8 mouse cellular contexts compared by ENCODE assay signal in the genomic region with DNA sequence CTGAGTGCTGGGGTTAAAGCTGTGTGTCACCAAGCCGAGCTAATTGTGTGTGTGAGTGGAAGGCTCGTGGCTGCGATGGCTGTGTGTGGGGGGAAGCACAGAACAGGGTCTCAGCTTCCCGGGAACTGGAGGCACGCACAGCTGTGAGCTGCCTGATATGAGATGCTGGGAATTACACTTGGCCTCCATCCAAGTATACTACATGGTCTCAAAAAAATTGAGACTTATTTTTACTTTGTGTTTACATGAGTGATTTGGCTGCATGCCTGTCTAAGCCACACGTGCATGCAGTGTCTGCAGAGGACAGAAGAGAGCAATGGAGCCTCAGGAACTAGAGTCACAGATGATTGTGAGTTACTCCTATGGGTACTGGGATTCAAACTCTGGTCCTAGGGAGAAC. TPM values are rescaled to one million over a fixed set of nuclear protein-coding genes. Genes with fewer than 3 reads are reported as not detected.
DNase-seq lines count a peak whose midpoint lies in the region; ATAC-seq and TF ChIP-seq lines count a peak whose summit lies in the region.

No protein-coding gene starts in this region.

- H3K9ac ChIP-seq in heart, embryonic 11.5 days (ENCODE audit: low read depth, low read length): no peak overlapping the region
- no peak overlapping the region for H3K9ac ChIP-seq in lung, embryonic 15.5 days

- 22% methylated on average over 6 of the region's 6 CpGs for WGBS in heart, embryonic 11.5 days (ENCODE audit: insufficient replicate concordance)
- 10% methylated on average over 6 of the region's 6 CpGs for whole genome bisulfite sequencing in lung, embryonic 15.5 days

- no peak overlapping the region; the same call in 1 of the 2 replicates for H3K4me2 ChIP-seq in heart, embryonic 11.5 days
- H3K4me2 ChIP-seq in lung, embryonic 15.5 days: 0 out of 2 replicates have a peak overlapping the region, but pooled peaks have one; percentile 2

- H3K36me3 ChIP-seq in heart, embryonic 11.5 days (ENCODE audit: control insufficient read depth, insufficient read depth, low read length): peaks cover 21% of the 10 kb centered on the region
- H3K36me3 ChIP-seq in testis, adult 2 months (ENCODE audit: control insufficient read depth, insufficient read depth, low read length): no peaks in the 10 kb centered on the region
- peaks cover 33% of the 10 kb centered on the region for H3K36me3 ChIP-seq in lung, embryonic 15.5 days

- peak; percentile 74 for ATAC-seq in heart, embryonic 11.5 days (replicated peaks; ENCODE audit: insufficient number of reproducible peaks, low FRiP score, low TSS enrichment)
- peak; percentile 94 for ATAC-seq in lung, embryonic 15.5 days (ENCODE audit: borderline replicate concordance, extremely low read depth, low FRiP score, low TSS enrichment)
- no peak; the same call in 1 of the 2 replicates for ATAC-seq in monocyte, adult 5-6 weeks (replicated peaks; ENCODE audit: insufficient number of reproducible peaks, low FRiP score, low TSS enrichment, poor library complexity, severe bottlenecking)

- no peak for DNase-seq in heart, postnatal 36 days
- DNase-seq in testis, postnatal 10 days (ENCODE audit: low spot score): no peak
- peak; percentile 48 for DNase-seq in telencephalon, adult 2 months (ENCODE audit: low read depth, low spot score)
- no peak for DNase-seq in ovary, postnatal 14 days (ENCODE audit: low spot score)

- no peaks in the 10 kb centered on the region for H3K27me3 ChIP-seq in heart, embryonic 11.5 days (ENCODE audit: control insufficient read depth, insufficient read depth, low read length)
- no peaks in the 10 kb centered on the region for H3K27me3 ChIP-seq in testis, adult 2 months (ENCODE audit: control insufficient read depth, insufficient read depth, low read length)
- no peaks in the 10 kb centered on the region for H3K27me3 ChIP-seq in lung, embryonic 15.5 days

- H3K27ac ChIP-seq in heart, embryonic 11.5 days (ENCODE audit: low read depth, low read length): 0 out of 2 replicates have a peak overlapping the region, but pooled peaks have one; percentile 41
- H3K27ac ChIP-seq in testis, adult 2 months (ENCODE audit: control insufficient read depth, insufficient read depth, low read depth, low read length): no peak overlapping the region
- peak overlapping the region; percentile 16 for H3K27ac ChIP-seq in lung, embryonic 15.5 days

- H3K9me3 ChIP-seq in heart, embryonic 11.5 days (replicated peaks; ENCODE audit: control insufficient read depth, low read length): no peaks in the 10 kb centered on the region
- H3K9me3 ChIP-seq in lung, embryonic 15.5 days: no peaks in the 10 kb centered on the region

- TF ChIP-seq POLR2A in testis, adult 2 months (IDR thresholded peaks at IDR 0.05; ENCODE audit: control insufficient read depth, low read depth, low read length): no peak

- peaks cover 3% of the 10 kb centered on the region; the same call in 1 of the 2 replicates for H3K4me1 ChIP-seq in heart, embryonic 11.5 days (ENCODE audit: control insufficient read depth, insufficient read depth, low read length)
- H3K4me1 ChIP-seq in testis, adult 2 months (ENCODE audit: control insufficient read depth, insufficient read depth, low read length): no peaks in the 10 kb centered on the region; the same call in 1 of the 2 replicates
- H3K4me1 ChIP-seq in lung, embryonic 15.5 days: peaks cover 16% of the 10 kb centered on the region

- intact Hi-C loops in heart, postnatal 36 days (cut with DNase I): loop anchor here (10.0 kb wide), 1 partner anchor 785 kb away; no protein-coding TSS in a partner anchor

- H3K4me3 ChIP-seq in heart, embryonic 11.5 days (ENCODE audit: low read depth, low read length): no peak overlapping the region
- H3K4me3 ChIP-seq in testis, adult 2 months (ENCODE audit: control insufficient read depth, low read depth, low read length): peak overlapping the region; percentile 10
- H3K4me3 ChIP-seq in lung, embryonic 15.5 days: no peak overlapping the region

- TF ChIP-seq CTCF in testis, adult 2 months (IDR thresholded peaks at IDR 0.05; ENCODE audit: control insufficient read depth, insufficient read depth, insufficient replicate concordance, low read depth, low read length): no peak

RNA-seq across cellular contexts. Expression of a gene that starts 9.4 kb away (rescaled TPM):
- polyA plus RNA-seq in heart, embryonic 11.5 days (2014; fragmentation: Nextera tagmentation; extraction: Ambion mirVana): 117 and 125 TPM in 2 replicates
- total RNA-seq in heart, postnatal 36 days (2021): 10 to 100 TPM; 60.2 to 70.6 TPM
- polyA plus RNA-seq in testis, adult 2 months (2012; rRNA removed): 25.7 and 25.9 TPM in 2 replicates
- 153 and 157 TPM in 2 replicates for polyA plus RNA-seq in lung, embryonic 15.5 days (2015; fragmentation: Nextera tagmentation; extraction: Ambion mirVana)
- total RNA-seq in monocyte, adult 5-6 weeks (2017): 526 to 624 TPM (median 546 TPM) in 3 replicates

RNA-seq across cellular contexts. Expression of a gene that starts 9.7 kb away (rescaled TPM):
- polyA plus RNA-seq in heart, embryonic 11.5 days (2014; fragmentation: Nextera tagmentation; extraction: Ambion mirVana): 28.0 and 31.2 TPM in 2 replicates
- 1 to 10 TPM; 6.5 to 8.6 TPM for total RNA-seq in heart, postnatal 36 days (2021)
- polyA plus RNA-seq in testis, adult 2 months (2012; rRNA removed): 29.9 and 31.8 TPM in 2 replicates
- polyA plus RNA-seq in lung, embryonic 15.5 days (2015; fragmentation: Nextera tagmentation; extraction: Ambion mirVana): 48.4 and 51.1 TPM in 2 replicates
- 22.0 to 42.2 TPM (median 31.0 TPM) in 3 replicates for total RNA-seq in monocyte, adult 5-6 weeks (2017)

RNA-seq across cellular contexts. Expression of a gene that starts 51.2 kb away (rescaled TPM):
- 1.5 and 1.7 TPM in 2 replicates for polyA plus RNA-seq in heart, embryonic 11.5 days (2014; fragmentation: Nextera tagmentation; extraction: Ambion mirVana)
- total RNA-seq in heart, postnatal 36 days (2021): under 1 TPM in 1 of 2 experiments, not detected in 1; 0.79 TPM
- 14.1 and 17.2 TPM in 2 replicates for polyA plus RNA-seq in testis, adult 2 months (2012; rRNA removed)
- polyA plus RNA-seq in lung, embryonic 15.5 days (2015; fragmentation: Nextera tagmentation; extraction: Ambion mirVana): 2.0 and 2.2 TPM in 2 replicates
- total RNA-seq in monocyte, adult 5-6 weeks (2017): 1.3 TPM in 1 of 3 replicates, not detected in the others

RNA-seq across cellular contexts. Expression of a gene that starts 51.3 kb away (rescaled TPM):
- 113 and 120 TPM in 2 replicates for polyA plus RNA-seq in heart, embryonic 11.5 days (2014; fragmentation: Nextera tagmentation; extraction: Ambion mirVana)
- 10 to 100 TPM; 69.5 to 86.9 TPM for total RNA-seq in heart, postnatal 36 days (2021)
- polyA plus RNA-seq in testis, adult 2 months (2012; rRNA removed): 19.3 and 28.3 TPM in 2 replicates
- 201 and 229 TPM in 2 replicates for polyA plus RNA-seq in lung, embryonic 15.5 days (2015; fragmentation: Nextera tagmentation; extraction: Ambion mirVana)
- 67.5 to 152 TPM (median 113 TPM) in 3 replicates for total RNA-seq in monocyte, adult 5-6 weeks (2017)
